8 mouse cellular contexts compared by ENCODE assay signal in genomic region chr17:57059486-57059977, GRCm38 (mm10). TPM values are rescaled to one million over a fixed set of nuclear protein-coding genes. Genes with fewer than 3 reads are reported as not detected.
DNase-seq lines count a peak whose midpoint lies in the region; ATAC-seq and TF ChIP-seq lines count a peak whose summit lies in the region.

Gene Slc25a23, minus strand, starts transcription at chr17:57059863.

- peak; percentile 80 for ATAC-seq in hindbrain, embryonic 12.5 days (ENCODE audit: low FRiP score)
- peak; percentile 45 for ATAC-seq in lung, postnatal 0 days

- no peaks in the 10 kb centered on the region for H3K9me3 ChIP-seq in hindbrain, embryonic 12.5 days (replicated peaks)
- H3K9me3 ChIP-seq in lung, postnatal 0 days (ENCODE audit: low read length): no peaks in the 10 kb centered on the region

- H3K27me3 ChIP-seq in hindbrain, embryonic 12.5 days: peaks cover 37% of the 10 kb centered on the region
- peaks cover 13% of the 10 kb centered on the region; the same call in 1 of the 2 replicates for H3K27me3 ChIP-seq in lung, postnatal 0 days (replicated peaks; ENCODE audit: insufficient read depth, low read length)

- peak within 1 kb of the TSS; percentile 73 for H3K9ac ChIP-seq in hindbrain, embryonic 12.5 days
- H3K9ac ChIP-seq in lung, postnatal 0 days (replicated peaks; ENCODE audit: low read depth): peak within 1 kb of the TSS; percentile 55

- peaks cover 8% of the 10 kb centered on the region for H3K36me3 ChIP-seq in hindbrain, embryonic 12.5 days
- H3K36me3 ChIP-seq in lung, postnatal 0 days (ENCODE audit: insufficient read depth, low read length): no peaks in the 10 kb centered on the region

- peak within 1 kb of the TSS; percentile 65 for H3K4me3 ChIP-seq in hindbrain, embryonic 12.5 days
- H3K4me3 ChIP-seq in lung, postnatal 0 days (ENCODE audit: low read depth, low read length): peak within 1 kb of the TSS; percentile 77

- peak within 1 kb of the TSS; percentile 77 for H3K27ac ChIP-seq in hindbrain, embryonic 12.5 days
- H3K27ac ChIP-seq in lung, postnatal 0 days (ENCODE audit: low read length): peak within 1 kb of the TSS; percentile 95

- no peak for TF ChIP-seq CTCF in lung, postnatal 0 days (IDR thresholded peaks at IDR 0.05)

- peaks cover 21% of the 10 kb centered on the region for H3K4me1 ChIP-seq in hindbrain, embryonic 12.5 days
- H3K4me1 ChIP-seq in lung, postnatal 0 days (ENCODE audit: insufficient read depth, low read depth, low read length): no peaks in the 10 kb centered on the region

- peak; percentile 90 for DNase-seq in Muller cell, postnatal 12 days (ENCODE audit: inconsistent ontology term)
- DNase-seq in cerebellum, adult 9-10 months: peak; percentile 84
- peak; percentile 59 to 65 for DNase-seq in frontal cortex, postnatal 14 days (ENCODE audit: low spot score in 2 of 2)
- DNase-seq in layer of hippocampus, postnatal 14 days (ENCODE audit: low spot score in 2 of 2): peak; percentile 79 to 81
- peak; percentile 74 for DNase-seq in lung, postnatal 0 days (ENCODE audit: low spot score)
- DNase-seq in retina, postnatal 1 day: peak; percentile 93
- peak; percentile 64 for DNase-seq in urinary bladder, postnatal 14 days (ENCODE audit: low spot score)

- TF ChIP-seq EP300 in lung, postnatal 0 days (IDR thresholded peaks at IDR 0.05): no peak

- WGBS in hindbrain, embryonic 12.5 days: 1% methylated on average over 23 of the region's 45 CpGs
- WGBS in lung, postnatal 0 days: 3% methylated on average over 30 of the region's 45 CpGs

- H3K4me2 ChIP-seq in hindbrain, embryonic 12.5 days (replicated peaks): peak within 1 kb of the TSS; percentile 85
- peak within 1 kb of the TSS; percentile 98 for H3K4me2 ChIP-seq in lung, postnatal 0 days (replicated peaks; ENCODE audit: low read depth, low read length)

RNA-seq across cellular contexts. Expression of gene Slc25a23, which starts in this region (rescaled TPM):
- 18.7 and 22.5 TPM in 2 replicates for polyA plus RNA-seq in hindbrain, embryonic 12.5 days (2016; fragmentation: Nextera tagmentation; extraction: Ambion mirVana)
- total RNA-seq in layer of hippocampus, postnatal 14 days (2021): 100 to 1,000 TPM; 338 to 358 TPM
- 5.8 and 5.9 TPM in 2 replicates for polyA plus RNA-seq in lung, postnatal 0 days (2015; fragmentation: Nextera tagmentation; extraction: Ambion mirVana)

Comparison
In these comparisons a context has a peak if more than half of its experiments do, and no peak if none do; other contexts are left out.
1. Peak in every context shown above with its lines: DNase-seq, ATAC-seq, H3K4me3 ChIP-seq and H3K27ac ChIP-seq.